ENCODE assay signal across 9 mouse cellular contexts in the genomic region with DNA sequence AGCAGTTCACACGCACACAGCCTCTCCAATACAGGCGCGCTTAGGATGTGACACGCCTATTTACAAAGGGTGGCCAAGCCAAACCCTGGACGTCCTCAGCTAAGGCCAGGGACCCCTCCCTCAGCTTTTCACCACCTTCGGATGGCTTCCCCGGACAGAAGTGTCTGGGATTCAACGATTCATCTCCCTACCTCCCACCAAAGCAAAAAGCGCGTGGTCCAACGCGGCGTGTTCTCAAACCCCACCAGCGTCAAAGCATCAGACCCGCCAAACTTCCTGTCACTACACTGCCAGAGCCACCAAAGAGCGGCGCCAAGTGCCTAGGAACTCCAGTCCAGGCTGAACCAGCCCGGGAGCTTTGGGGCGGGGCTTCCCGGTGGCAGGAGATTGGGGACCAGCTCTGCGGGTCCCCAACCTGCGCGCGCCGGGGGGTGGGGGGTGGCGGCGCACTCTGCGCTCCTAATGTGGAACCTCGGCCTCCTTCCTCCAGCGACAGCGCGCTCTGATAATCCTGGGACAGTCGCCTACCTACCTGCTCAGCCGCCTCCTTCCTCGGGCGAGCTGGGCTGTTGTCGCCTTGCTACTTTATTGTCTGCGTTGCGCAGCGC. TPM values are rescaled to one million over a fixed set of nuclear protein-coding genes. Genes with fewer than 3 reads are reported as not detected.
DNase-seq lines count a peak whose midpoint lies in the region; ATAC-seq and TF ChIP-seq lines count a peak whose summit lies in the region.
"Had no signal": no experiment of that assay in that cellular context is flagged by ENCODE, and none has a peak within 500 bp of the region (broad histone marks: within the 10 kb centered on the region; RNA-seq: fewer than 3 reads in every experiment).

No protein-coding gene starts in this region.

- no peaks in the 10 kb centered on the region for H3K9me3 ChIP-seq in embryonic facial prominence, embryonic 13.5 days
- H3K9me3 ChIP-seq in heart, embryonic 11.5 days (replicated peaks; ENCODE audit: control insufficient read depth, low read length): no peaks in the 10 kb centered on the region
- H3K9me3 ChIP-seq in midbrain, postnatal 0 days (ENCODE audit: low read length): no peaks in the 10 kb centered on the region

- no peak overlapping the region for H3K27ac ChIP-seq in spleen, adult 2 months (ENCODE audit: insufficient read depth, low read length)
- peak overlapping the region; percentile 75 for H3K27ac ChIP-seq in embryonic facial prominence, embryonic 13.5 days
- H3K27ac ChIP-seq in heart, embryonic 11.5 days (ENCODE audit: low read depth, low read length): peak overlapping the region; percentile 50
- H3K27ac ChIP-seq in midbrain, postnatal 0 days (ENCODE audit: low read depth, low read length): peak overlapping the region; percentile 63

- H3K4me1 ChIP-seq in spleen, adult 2 months (ENCODE audit: control insufficient read depth, insufficient read depth, insufficient read length): no peaks in the 10 kb centered on the region
- H3K4me1 ChIP-seq in embryonic facial prominence, embryonic 13.5 days: peaks cover 16% of the 10 kb centered on the region
- peaks cover 7% of the 10 kb centered on the region for H3K4me1 ChIP-seq in heart, embryonic 11.5 days (ENCODE audit: control insufficient read depth, insufficient read depth, low read length)
- peaks cover 8% of the 10 kb centered on the region; the same call in 1 of the 2 replicates for H3K4me1 ChIP-seq in midbrain, postnatal 0 days (ENCODE audit: insufficient read depth, low read length)

- peak overlapping the region; percentile 39 for H3K4me3 ChIP-seq in spleen, adult 2 months (ENCODE audit: extremely low read depth, insufficient read depth, insufficient read length)
- H3K4me3 ChIP-seq in embryonic facial prominence, embryonic 13.5 days: peak overlapping the region; percentile 62
- peak overlapping the region; percentile 73 for H3K4me3 ChIP-seq in heart, embryonic 11.5 days (ENCODE audit: low read depth, low read length)
- H3K4me3 ChIP-seq in midbrain, postnatal 0 days (ENCODE audit: low read depth, low read length): peak overlapping the region; percentile 83

- no peaks in the 10 kb centered on the region for H3K36me3 ChIP-seq in spleen, adult 2 months (ENCODE audit: control insufficient read depth, insufficient read depth, low read length)
- H3K36me3 ChIP-seq in embryonic facial prominence, embryonic 13.5 days: no peaks in the 10 kb centered on the region
- H3K36me3 ChIP-seq in heart, embryonic 11.5 days (ENCODE audit: control insufficient read depth, insufficient read depth, low read length): no peaks in the 10 kb centered on the region
- no peaks in the 10 kb centered on the region for H3K36me3 ChIP-seq in midbrain, postnatal 0 days (ENCODE audit: insufficient read depth, low read length)

- H3K9ac ChIP-seq in embryonic facial prominence, embryonic 13.5 days: peak overlapping the region; percentile 72
- peak overlapping the region; percentile 67 for H3K9ac ChIP-seq in heart, embryonic 11.5 days (ENCODE audit: low read depth, low read length)
- peak overlapping the region; percentile 72 for H3K9ac ChIP-seq in midbrain, postnatal 0 days (replicated peaks; ENCODE audit: low read length, poor library complexity, severe bottlenecking)

- DNase-seq in spleen, adult 2 months (ENCODE audit: low read depth in 1 of 2, low spot score in 2 of 2): no peak
- DNase-seq in spleen, postnatal 14 days (ENCODE audit: low spot score in 2 of 2): no peak
- peak; percentile 6 to 7 for DNase-seq in kidney, adult 8-10 months
- peak; percentile 30 for DNase-seq in liver
- DNase-seq in midbrain, postnatal 0 days (ENCODE audit: low spot score): peak; percentile 75
- no peak for DNase-seq in natural killer cell, adult 2 months (ENCODE audit: low spot score in 2 of 2)

- peak; percentile 65 for ATAC-seq in embryonic facial prominence, embryonic 13.5 days (ENCODE audit: insufficient number of reproducible peaks, insufficient read depth, low FRiP score, low TSS enrichment, low read depth)
- peak; percentile 71 for ATAC-seq in heart, embryonic 11.5 days (replicated peaks; ENCODE audit: insufficient number of reproducible peaks, low FRiP score, low TSS enrichment)
- ATAC-seq in midbrain, postnatal 0 days (ENCODE audit: low FRiP score): peak; percentile 53

- no peak for TF ChIP-seq CTCF in spleen, adult 2 months (IDR thresholded peaks at IDR 0.05; ENCODE audit: extremely low read depth, insufficient read depth, insufficient read length, insufficient replicate concordance)
- TF ChIP-seq CTCF in midbrain, postnatal 0 days (IDR thresholded peaks at IDR 0.05): 0 out of 2 replicates have a peak, but pooled peaks have one; percentile 19

- TF ChIP-seq POLR2A in spleen, adult 2 months (IDR thresholded peaks at IDR 0.05; ENCODE audit: low read depth, low read length): no peak

- peak overlapping the region; percentile 93 for H3K4me2 ChIP-seq in embryonic facial prominence, embryonic 13.5 days
- H3K4me2 ChIP-seq in heart, embryonic 11.5 days: peak overlapping the region; percentile 96
- peak overlapping the region; percentile 94 for H3K4me2 ChIP-seq in midbrain, postnatal 0 days (ENCODE audit: low read depth, low read length, poor library complexity, severe bottlenecking)

- 1% methylated on average over 40 of the region's 40 CpGs for WGBS in spleen, adult 2 months
- WGBS in embryonic facial prominence, embryonic 13.5 days: under 1% methylated on average over 40 of the region's 40 CpGs
- WGBS in heart, embryonic 11.5 days (ENCODE audit: insufficient replicate concordance): under 1% methylated on average over 38 of the region's 40 CpGs
- 0% methylated on average over 39 of the region's 40 CpGs for WGBS in midbrain, postnatal 0 days

- peaks cover 2% of the 10 kb centered on the region for H3K27me3 ChIP-seq in spleen, adult 2 months (ENCODE audit: control insufficient read depth, insufficient read depth, low read length)
- peaks cover 29% of the 10 kb centered on the region for H3K27me3 ChIP-seq in embryonic facial prominence, embryonic 13.5 days
- no peaks in the 10 kb centered on the region for H3K27me3 ChIP-seq in heart, embryonic 11.5 days (ENCODE audit: control insufficient read depth, insufficient read depth, low read length)
- H3K27me3 ChIP-seq in midbrain, postnatal 0 days (ENCODE audit: insufficient read depth, low read length): no peaks in the 10 kb centered on the region
- H3K27me3 ChIP-seq: CH12.LX had no signal

RNA-seq across cellular contexts. Expression of a gene that starts 0.6 kb away (rescaled TPM):
- 12.5 and 14.3 TPM in 2 replicates for polyA plus RNA-seq in spleen, adult 2 months (2012; rRNA removed)
- polyA plus RNA-seq in embryonic facial prominence, embryonic 13.5 days (2015; fragmentation: Nextera tagmentation; extraction: Ambion mirVana): 13.5 and 15.4 TPM in 2 replicates
- 29.3 and 29.7 TPM in 2 replicates for polyA plus RNA-seq in heart, embryonic 11.5 days (2014; fragmentation: Nextera tagmentation; extraction: Ambion mirVana)
- total RNA-seq in midbrain, postnatal 0 days (2014; rRNA removed): 20.7 and 21.9 TPM in 2 replicates
- 7.9 TPM in 2 replicates for polyA plus RNA-seq in midbrain, postnatal 0 days (2015; fragmentation: Nextera tagmentation; extraction: Ambion mirVana)

Comparison
In these comparisons a context has a peak if more than half of its experiments do, and no peak if none do; other contexts are left out.
1. DNase-seq: peak in kidney, adult 8-10 months (2 of 2), liver (single experiment) and midbrain, postnatal 0 days (single experiment); none in spleen, adult 2 months (0 of 2), spleen, postnatal 14 days (0 of 2) and natural killer cell, adult 2 months (0 of 2).
2. Peak in every context shown above with its lines, with median percentiles within 50 percentile points of each other: H3K4me3 ChIP-seq, ATAC-seq, H3K4me2 ChIP-seq and H3K9ac ChIP-seq.